Mouse (Mus musculus) cerebellum, adult 2 months (tissue): ENCODE data around the gene Kazn.

ENCODE experiments used
- CTCF ChIP-seq: fragments of 200-500 bp; IDR thresholded peaks from 2 replicates; pipeline ENCODE4 v1.5.1; 2011; ENCODE audit warnings: low read depth, mild to moderate bottlenecking, control low read depth, low read length, moderate library complexity, borderline replicate concordance; ENCODE audit not compliant: insufficient read depth
- POLR2A ChIP-seq: fragments of 200-500 bp; IDR thresholded peaks from 2 replicates; pipeline ENCODE4 v1.6.1; 2011; ENCODE audit warnings: low read length, control low read depth, borderline replicate concordance; ENCODE audit not compliant: insufficient read depth

DNA sequence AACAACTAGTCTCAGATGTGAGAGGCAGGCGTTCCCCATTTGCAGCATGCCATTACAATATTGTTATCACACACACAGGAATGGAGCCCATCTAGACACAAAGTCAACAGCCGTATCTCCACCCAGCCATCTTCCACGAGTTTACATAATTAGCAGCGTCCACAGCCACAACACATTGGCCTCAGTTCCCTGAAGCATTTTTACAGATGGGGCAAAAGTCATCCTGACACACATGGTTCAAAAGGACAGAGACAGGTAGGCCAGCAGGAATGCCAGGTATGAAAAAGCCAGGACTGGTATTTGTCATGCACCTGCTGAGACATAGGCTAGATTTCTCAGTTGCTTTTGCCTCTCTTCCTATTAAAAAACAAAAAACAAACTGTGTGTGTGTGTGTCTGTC lies 2.5 kb downstream of the Kazn start:
- TF ChIP-seq CTCF = no peak
- no peak for TF ChIP-seq POLR2A
